Mouse (Mus musculus): ENCODE results near the gene Slc36a1.

GRCm38 (mm10) chr11:55216061-55216460 is 11.9 kb downstream of the Slc36a1 start:
- no peak for TF ChIP-seq CTCF (IDR thresholded peaks at IDR 0.05)
- TF ChIP-seq EP300 (IDR thresholded peaks at IDR 0.05; ENCODE audit: insufficient read depth, low read depth, low read length) = no peak
- no peak for TF ChIP-seq POLR2A (IDR thresholded peaks at IDR 0.05; ENCODE audit: insufficient read depth, low read depth, low read length)
